Mouse (Mus musculus): ENCODE data around the gene Gm21750. TPM values are rescaled to one million over a fixed set of nuclear protein-coding genes. Genes with fewer than 3 reads are reported as not detected.

Gene Gm21750
- total RNA-seq (2023): not detected

GRCm38 (mm10) chr14:73660925-73661324 lies at the start of gene Gm21750:
Gene Gm21750, plus strand, starts transcription at chr14:73661225.

Other genes with a start within 250 kb of the Gm21750 start
- gene Med4, start 151.2 kb upstream of the Gm21750 start, total RNA-seq (2023): 10 to 100 TPM; 30.3 to 30.5 TPM
- 10 to 100 TPM; 34.6 to 43.1 TPM for gene Sucla2, start 135.9 kb upstream of the Gm21750 start, total RNA-seq (2023)
- gene Nudt15, start 113.0 kb upstream of the Gm21750 start, total RNA-seq (2023): 1 to 10 TPM; 3.2 to 5.1 TPM

Measured in monocyte, adult 59 days (primary cell).